Mouse (Mus musculus) limb, embryonic 12.5 days (tissue): ENCODE data around the gene Bcat1. TPM values are rescaled to one million over a fixed set of nuclear protein-coding genes. Genes with fewer than 3 reads are reported as not detected.
A peak's percentile ranks its signal among the peaks of the same experiment; 100 is the strongest.

Experiments used
- ATAC-seq: fragments of 200-750 bp; cut with Nextera tagmentation; 2 replicates; pipeline ENCODE4 v1.8.0; 2017; ENCODE audit warnings: low read depth, moderate TSS enrichment; ENCODE audit not compliant: insufficient number of reproducible peaks, insufficient read depth, low FRiP score, low TSS enrichment
- H3K27ac ChIP-seq: fragments of 300-500 bp; sonication (generic); 2 replicates; pipeline ENCODE4 v1.5.1; 2016; ENCODE audit warnings: mild to moderate bottlenecking, moderate library complexity
- H3K27me3 ChIP-seq: fragments of 300-500 bp; sonication (generic); 2 replicates; pipeline ENCODE4 v1.6.1; 2016; ENCODE audit warnings: mild to moderate bottlenecking, moderate library complexity
- H3K36me3 ChIP-seq: fragments of 300-500 bp; sonication (generic); 2 replicates; pipeline ENCODE4 v1.6.1; 2016; ENCODE audit warnings: mild to moderate bottlenecking, moderate library complexity
- H3K4me1 ChIP-seq: fragments of 300-500 bp; sonication (generic); replicated peaks from 2 replicates; pipeline ENCODE4 v1.6.1; 2016
- H3K4me2 ChIP-seq: fragments of 300-500 bp; sonication (generic); 2 replicates; pipeline ENCODE4 v1.6.1; 2016; ENCODE audit warnings: mild to moderate bottlenecking, moderate library complexity
- H3K4me3 ChIP-seq: fragments of 300-500 bp; sonication (generic); replicated peaks from 2 replicates; pipeline ENCODE4 v1.5.1; 2016; ENCODE audit warnings: mild to moderate bottlenecking
- H3K9ac ChIP-seq: fragments of 300-500 bp; sonication (generic); replicated peaks from 2 replicates; pipeline ENCODE4 v1.6.1; 2016; ENCODE audit warnings: mild to moderate bottlenecking, moderate library complexity
- H3K9me3 ChIP-seq: fragments of 300-500 bp; sonication (generic); 2 replicates; pipeline ENCODE4 v1.6.1; 2016; ENCODE audit warnings: mild to moderate bottlenecking, moderate library complexity
- WGBS: fragments of 180-500 bp; shearing (Covaris S2); methylation state at CpG from one replicate; pipeline ENCODE4 v1.1.7; 2016; 5-methylcytosine and 5-hydroxymethylcytosine counted together
- polyA plus RNA-seq: library from polyadenylated mRNA; unstranded; fragments of >200 nt; fragmentation: Nextera tagmentation; extraction: Ambion mirVana; gene quantifications from 2 replicates; pipeline ENCODE4 v1.2.1, GENCODE M21; 2016

The Bcat1 gene
- polyA plus RNA-seq, 1 experiment from 2014 or later: 41.7 TPM

GRCm38 (mm10) chr6:145090928-145091327 lies 14.9 kb upstream of the Bcat1 start:
- no peak for ATAC-seq
- H3K4me1 ChIP-seq: no peaks in the 10 kb centered on the region
- no peak overlapping the region for H3K4me2 ChIP-seq
- H3K9ac ChIP-seq: no peak overlapping the region
- H3K27me3 ChIP-seq: no peaks in the 10 kb centered on the region
- no peak overlapping the region for H3K4me3 ChIP-seq
- H3K36me3 ChIP-seq: no peaks in the 10 kb centered on the region
- no peaks in the 10 kb centered on the region for H3K9me3 ChIP-seq
- WGBS: 64% methylated on average over 5 of the region's 5 CpGs
- H3K27ac ChIP-seq: no peak overlapping the region

- Histone ChIP-seq H3K27me3 (no peaks in the 10 kb centered on the region), H3K4me3 (no peak overlapping the region), H3K9ac (no peak overlapping the region), H3K4me1 (no peaks in the 10 kb centered on the region), H3K9me3 (no peaks in the 10 kb centered on the region), H3K4me2 (no peak overlapping the region), H3K27ac (no peak overlapping the region), H3K36me3 (no peaks in the 10 kb centered on the region)
- ATAC-seq: no peak
- 66% methylated on average over 6 of the region's 6 CpGs for WGBS
Measured at GRCm38 (mm10) chr6:145090201-145090863, 14.3 kb upstream of the Bcat1 start.

GRCm38 (mm10) chr6:145089373-145089772 lies 13.4 kb upstream of the Bcat1 start:
- Histone ChIP-seq H3K27ac (no peak overlapping the region), H3K4me1 (no peaks in the 10 kb centered on the region), H3K9me3 (no peaks in the 10 kb centered on the region), H3K36me3 (no peaks in the 10 kb centered on the region), H3K27me3 (no peaks in the 10 kb centered on the region), H3K4me2 (no peak overlapping the region), H3K9ac (no peak overlapping the region), H3K4me3 (no peak overlapping the region)
- ATAC-seq: no peak
- 87% methylated on average over 4 of the region's 4 CpGs for WGBS

- no peaks in the 10 kb centered on the region for H3K4me1 ChIP-seq
- WGBS: 49% methylated on average over 4 of the region's 4 CpGs
- no peak overlapping the region for H3K4me2 ChIP-seq
- no peaks in the 10 kb centered on the region for H3K36me3 ChIP-seq
- no peak overlapping the region for H3K9ac ChIP-seq
- no peak overlapping the region for H3K4me3 ChIP-seq
- H3K9me3 ChIP-seq: no peaks in the 10 kb centered on the region
- H3K27ac ChIP-seq: no peak overlapping the region
- H3K27me3 ChIP-seq: no peaks in the 10 kb centered on the region
- ATAC-seq: no peak
Measured at GRCm38 (mm10) chr6:145088451-145089113, 12.6 kb upstream of the Bcat1 start.

- no peak overlapping the region for H3K4me3 ChIP-seq
- H3K36me3 ChIP-seq: no peaks in the 10 kb centered on the region
- H3K27ac ChIP-seq: no peak overlapping the region
- no peaks in the 10 kb centered on the region for H3K9me3 ChIP-seq
- WGBS: 85% methylated on average over 8 of the region's 8 CpGs
- H3K4me1 ChIP-seq: no peaks in the 10 kb centered on the region
- no peak for ATAC-seq
- no peak overlapping the region for H3K9ac ChIP-seq
- H3K4me2 ChIP-seq: no peak overlapping the region
- H3K27me3 ChIP-seq: no peaks in the 10 kb centered on the region
Measured at GRCm38 (mm10) chr6:145084343-145085117, 8.5 kb upstream of the Bcat1 start.

- no peaks in the 10 kb centered on the region; the same call in 1 of the 2 replicates for H3K27me3 ChIP-seq
- ATAC-seq: no peak
- H3K36me3 ChIP-seq: no peaks in the 10 kb centered on the region
- H3K4me1 ChIP-seq: no peaks in the 10 kb centered on the region
- WGBS: 67% methylated on average over 4 of the region's 4 CpGs
- no peak overlapping the region for H3K4me2 ChIP-seq
- no peaks in the 10 kb centered on the region for H3K9me3 ChIP-seq
- no peak overlapping the region for H3K27ac ChIP-seq
- no peak overlapping the region for H3K9ac ChIP-seq
- no peak overlapping the region for H3K4me3 ChIP-seq
Measured at GRCm38 (mm10) chr6:145081721-145082120, 5.7 kb upstream of the Bcat1 start.

GRCm38 (mm10) chr6:145079087-145079759 lies 3.2 kb upstream of the Bcat1 start:
- Histone ChIP-seq H3K4me1 (peaks cover 3% of the 10 kb centered on the region; the same call in 1 of the 2 replicates), H3K27ac (no peak overlapping the region), H3K4me2 (no peak overlapping the region), H3K27me3 (peaks cover 12% of the 10 kb centered on the region; the same call in 1 of the 2 replicates), H3K9me3 (no peaks in the 10 kb centered on the region), H3K9ac (no peak overlapping the region), H3K4me3 (no peak overlapping the region), H3K36me3 (no peaks in the 10 kb centered on the region)
- ATAC-seq: no peak
- 72% methylated on average over 9 of the region's 9 CpGs for WGBS

GRCm38 (mm10) chr6:145076286-145076685 lies 302 bp upstream of the Bcat1 start:
- Histone ChIP-seq H3K4me3 (peak overlapping the region; percentile 53), H3K27me3 (peaks cover 17% of the 10 kb centered on the region; the same call in 1 of the 2 replicates), H3K4me2 (peak overlapping the region; percentile 96), H3K4me1 (peaks cover 3% of the 10 kb centered on the region; the same call in 1 of the 2 replicates), H3K9me3 (no peaks in the 10 kb centered on the region), H3K9ac (peak overlapping the region; percentile 64; the same call in 1 of the 2 replicates), H3K27ac (no peak overlapping the region), H3K36me3 (no peaks in the 10 kb centered on the region)
- ATAC-seq: no peak
- WGBS: 7% methylated on average over 9 of the region's 9 CpGs

- H3K9ac ChIP-seq: peak overlapping the region; percentile 64
- ATAC-seq: no peak; the same call in 1 of the 2 replicates
- H3K4me2 ChIP-seq: peak overlapping the region; percentile 96
- H3K36me3 ChIP-seq: no peaks in the 10 kb centered on the region
- H3K4me1 ChIP-seq: peaks cover 3% of the 10 kb centered on the region; the same call in 1 of the 2 replicates
- H3K27ac ChIP-seq: no peak overlapping the region
- peak overlapping the region; percentile 53 for H3K4me3 ChIP-seq
- H3K9me3 ChIP-seq: no peaks in the 10 kb centered on the region
- H3K27me3 ChIP-seq: peaks cover 17% of the 10 kb centered on the region; the same call in 1 of the 2 replicates
- under 1% methylated on average over 20 of the region's 20 CpGs for WGBS
Measured at GRCm38 (mm10) chr6:145075088-145075547, 866 bp downstream of the Bcat1 start.

GRCm38 (mm10) chr6:145074461-145074860 lies 1.5 kb downstream of the Bcat1 start:
- Histone ChIP-seq H3K4me2 (peak overlapping the region; percentile 96), H3K9ac (no peak overlapping the region), H3K27ac (no peak overlapping the region)

More at GRCm38 (mm10) chr6:145074461-145074860, 1.5 kb downstream of the Bcat1 start:
- peaks cover 17% of the 10 kb centered on the region; the same call in 1 of the 2 replicates for H3K27me3 ChIP-seq
- H3K4me1 ChIP-seq: peaks cover 3% of the 10 kb centered on the region; the same call in 1 of the 2 replicates
- ATAC-seq: no peak
- H3K4me3 ChIP-seq: no peak overlapping the region
- no peaks in the 10 kb centered on the region for H3K36me3 ChIP-seq
- H3K9me3 ChIP-seq: no peaks in the 10 kb centered on the region
